Mouse (Mus musculus): Measurements from ENCODE around the gene Zfp449.

Gene Zfp449

GRCm38 (mm10) chrX:56346176-56346931, at the start of gene Zfp449:
TSS of gene Zfp449 (plus strand) at chrX:56346400.
- peak; percentile 69 for DNase-seq

- no peak for DNase-seq
These were observed 38.6 kb upstream of the Zfp449 start for GRCm38 (mm10) chrX:56307597-56307996.

- no peak for DNase-seq
These were observed 33.4 kb upstream of the Zfp449 start for GRCm38 (mm10) chrX:56312813-56313212.

- no peak for DNase-seq
These were observed 24.1 kb upstream of the Zfp449 start for GRCm38 (mm10) chrX:56322096-56322495.

- DNase-seq: no peak
These were observed 23.5 kb upstream of the Zfp449 start for GRCm38 (mm10) chrX:56322731-56323130.

- no peak for DNase-seq
These were observed 14.2 kb upstream of the Zfp449 start for GRCm38 (mm10) chrX:56332046-56332445.

GRCm38 (mm10) chrX:56340305-56340704, 5.9 kb upstream of the Zfp449 start:
- no peak for DNase-seq

GRCm38 (mm10) chrX:56342921-56343320, 3.3 kb upstream of the Zfp449 start:
- no peak for DNase-seq

- peak; percentile 7 for DNase-seq
These were observed 693 bp downstream of the Zfp449 start for GRCm38 (mm10) chrX:56346932-56347253.

GRCm38 (mm10) chrX:56374431-56375128, 28.4 kb downstream of the Zfp449 start, which contains the start of gene Smim10l2a:
TSS of gene Smim10l2a (plus strand) at chrX:56374586.
- DNase-seq: peak; percentile 66

GRCm38 (mm10) chrX:56380852-56381251, 34.7 kb downstream of the Zfp449 start:
- no peak for DNase-seq

- DNase-seq: no peak
These were observed 37.9 kb downstream of the Zfp449 start for GRCm38 (mm10) chrX:56384142-56384541.

- DNase-seq: no peak
These were observed 58.4 kb downstream of the Zfp449 start for GRCm38 (mm10) chrX:56404646-56405045.

GRCm38 (mm10) chrX:56405482-56405881, 59.3 kb downstream of the Zfp449 start:
- DNase-seq: no peak

GRCm38 (mm10) chrX:56406128-56406527, 59.9 kb downstream of the Zfp449 start:
- DNase-seq: no peak

Data from cerebellum, adult 8-10 months (tissue).